Mouse (Mus musculus) adrenal gland, adult (tissue): ENCODE measurements around the gene Bbs7.
A peak's percentile ranks its signal among the peaks of the same experiment; 100 is the strongest.

Source experiments
- DNase-seq, 2 experiments: peaks; one replicate each; pipeline ENCODE4 v3.0.0; 2022 to 2023; ENCODE audit warnings: low spot score in 1 of 2; ENCODE audit not compliant: inconsistent age in 2 of 2

The Bbs7 gene

GRCm38 (mm10) chr3:36551851-36552384 lies 61.4 kb downstream of the Bbs7 start:
- DNase-seq = peak in 1 of 2 experiments; percentile 82

- DNase-seq = peak in 1 of 2 experiments; percentile 20
These were observed 61.9 kb downstream of the Bbs7 start for GRCm38 (mm10) chr3:36551343-36551742.

GRCm38 (mm10) chr3:36544961-36545360 lies 68.3 kb downstream of the Bbs7 start:
- DNase-seq = no peak

- DNase-seq = no peak
These were observed 71.9 kb downstream of the Bbs7 start for GRCm38 (mm10) chr3:36541399-36541798.

- peak; percentile 35 to 61 for DNase-seq
These were observed 72.5 kb downstream of the Bbs7 start for GRCm38 (mm10) chr3:36540756-36541155.

GRCm38 (mm10) chr3:36537701-36538470 lies 75.4 kb downstream of the Bbs7 start:
- DNase-seq = no peak

GRCm38 (mm10) chr3:36536041-36536440 lies 77.2 kb downstream of the Bbs7 start:
- DNase-seq = no peak

GRCm38 (mm10) chr3:36533201-36533672 lies 80.0 kb downstream of the Bbs7 start:
- DNase-seq = peak in 1 of 2 experiments; percentile 45

GRCm38 (mm10) chr3:36532738-36533137 lies 80.5 kb downstream of the Bbs7 start:
- DNase-seq = peak in 1 of 2 experiments; percentile 30

GRCm38 (mm10) chr3:36531979-36532542 lies 81.2 kb downstream of the Bbs7 start:
- peak in 1 of 2 experiments; percentile 46 for DNase-seq

GRCm38 (mm10) chr3:36531242-36531641 lies 82.0 kb downstream of the Bbs7 start:
- no peak for DNase-seq

GRCm38 (mm10) chr3:36530781-36531180 lies 82.5 kb downstream of the Bbs7 start:
- no peak for DNase-seq

- no peak for DNase-seq
These were observed 82.9 kb downstream of the Bbs7 start for GRCm38 (mm10) chr3:36530345-36530744.

GRCm38 (mm10) chr3:36524466-36524865 lies 88.8 kb downstream of the Bbs7 start:
- DNase-seq = no peak
